Mouse (Mus musculus) heart, embryonic 16.5 days (tissue): Measurements from ENCODE around the gene Mtmr11. TPM values are rescaled to one million over a fixed set of nuclear protein-coding genes. Genes with fewer than 3 reads are reported as not detected.
"Not testable (repeated sequence)": the region's sequence is repeated elsewhere in the genome, so short reads cannot be mapped to it uniquely, and the experiment has no call there.

Experiments
- ATAC-seq: fragments of 200-750 bp; cut with Nextera tagmentation; replicated peaks from 2 replicates; pipeline ENCODE4 v1.8.0; 2017; ENCODE audit warnings: moderate number of reproducible peaks; ENCODE audit not compliant: insufficient read depth, low FRiP score; ENCODE audit errors: extremely low read depth
- H3K27ac ChIP-seq: fragments of 300-500 bp; sonication (generic); 2 replicates; pipeline ENCODE4 v1.5.1; 2014; ENCODE audit warnings: mild to moderate bottlenecking, low read length, control low read depth, moderate library complexity
- H3K27me3 ChIP-seq: fragments of 300-500 bp; sonication (generic); 2 replicates; pipeline ENCODE4 v1.6.1; 2014; ENCODE audit warnings: low read length, mixed read lengths; ENCODE audit not compliant: control insufficient read depth, insufficient read depth
- H3K36me3 ChIP-seq: fragments of 300-500 bp; sonication (generic); 2 replicates; pipeline ENCODE4 v1.6.1; 2014; ENCODE audit not compliant: control insufficient read depth, insufficient read depth
- H3K4me1 ChIP-seq: fragments of 300-500 bp; sonication (generic); 2 replicates; pipeline ENCODE4 v1.6.1; 2014; ENCODE audit warnings: low read length, mixed read lengths; ENCODE audit not compliant: control insufficient read depth, insufficient read depth
- H3K4me2 ChIP-seq: fragments of 300-500 bp; sonication (generic); 2 replicates; pipeline ENCODE4 v1.6.1; 2014; ENCODE audit warnings: low read depth, mild to moderate bottlenecking, control low read depth, low read length
- H3K4me3 ChIP-seq: fragments of 300-500 bp; sonication (generic); 2 replicates; pipeline ENCODE4 v1.5.1; 2014; ENCODE audit warnings: mild to moderate bottlenecking, control low read depth, low read length
- H3K9ac ChIP-seq: fragments of 300-500 bp; sonication (generic); 2 replicates; pipeline ENCODE4 v1.6.1; 2014; ENCODE audit warnings: low read length, control low read depth
- H3K9me3 ChIP-seq: fragments of 300-500 bp; sonication (generic); replicated peaks from 2 replicates; pipeline ENCODE4 v1.6.1; 2016; ENCODE audit warnings: low read length; ENCODE audit not compliant: control insufficient read depth
- WGBS: fragments of 180-500 bp; shearing (Covaris S2); extraction: QIAGEN DNeasy Blood & Tissue Kit; methylation state at CpG from one replicate; pipeline ENCODE4 v1.1.7; 2014; 5-methylcytosine and 5-hydroxymethylcytosine counted together
- polyA plus RNA-seq: library from polyadenylated mRNA; unstranded; fragments of >200 nt; fragmentation: Nextera tagmentation; extraction: Ambion mirVana; gene quantifications from 2 replicates; pipeline ENCODE4 v1.2.1, GENCODE M21; 2015

Mtmr11 gene
- polyA plus RNA-seq, 1 experiment from 2014 or later = 9.4 TPM

GRCm38 (mm10) chr3:96168466-96169158, 6.8 kb downstream of the Mtmr11 start:
- Histone ChIP-seq H3K4me3 (no peak overlapping the region), H3K27ac (peak overlapping the region; percentile 38; the same call in 1 of the 2 replicates), H3K27me3 (no peaks in the 10 kb centered on the region), H3K4me1 (peaks cover 15% of the 10 kb centered on the region), H3K36me3 (no peaks in the 10 kb centered on the region), H3K9ac (no peak overlapping the region), H3K9me3 (no peaks in the 10 kb centered on the region), H3K4me2 (0 out of 2 replicates have a peak overlapping the region, but pooled peaks have one; percentile 10)
- ATAC-seq = no peak
- WGBS = 58% methylated on average over 12 of the region's 12 CpGs

- peaks cover 13% of the 10 kb centered on the region for H3K36me3 ChIP-seq
- H3K4me1 ChIP-seq = peaks cover 20% of the 10 kb centered on the region
- H3K9ac ChIP-seq = no peak overlapping the region
- WGBS = 80% methylated on average over 4 of the region's 4 CpGs
- H3K4me3 ChIP-seq = no peak overlapping the region
- no peaks in the 10 kb centered on the region for H3K9me3 ChIP-seq
- no peak overlapping the region for H3K27ac ChIP-seq
- no peak for ATAC-seq
- no peaks in the 10 kb centered on the region for H3K27me3 ChIP-seq
- H3K4me2 ChIP-seq = no peak overlapping the region
Measured at GRCm38 (mm10) chr3:96170276-96170675, 8.5 kb downstream of the Mtmr11 start.

GRCm38 (mm10) chr3:96170976-96171545, 9.3 kb downstream of the Mtmr11 start:
- peaks cover 20% of the 10 kb centered on the region for H3K4me1 ChIP-seq
- peak overlapping the region; percentile 84 for H3K9ac ChIP-seq
- WGBS = 46% methylated on average over 10 of the region's 10 CpGs

GRCm38 (mm10) chr3:96171583-96172196, 9.9 kb downstream of the Mtmr11 start:
- H3K9me3 ChIP-seq = no peaks in the 10 kb centered on the region
- peak overlapping the region; percentile 74 for H3K4me2 ChIP-seq
- H3K9ac ChIP-seq = peak overlapping the region; percentile 84
- H3K4me3 ChIP-seq = peak overlapping the region; percentile 77
- peaks cover 24% of the 10 kb centered on the region for H3K36me3 ChIP-seq
- 15% methylated on average over 18 of the region's 18 CpGs for WGBS
- peaks cover 20% of the 10 kb centered on the region for H3K4me1 ChIP-seq
- no peaks in the 10 kb centered on the region for H3K27me3 ChIP-seq
- H3K27ac ChIP-seq = peak overlapping the region; percentile 97
- no peak for ATAC-seq

More at GRCm38 (mm10) chr3:96170976-96171545, 9.3 kb downstream of the Mtmr11 start:
- H3K27me3 ChIP-seq = no peaks in the 10 kb centered on the region
- H3K4me3 ChIP-seq = peak overlapping the region; percentile 77
- H3K36me3 ChIP-seq = peaks cover 18% of the 10 kb centered on the region
- ATAC-seq = no peak
- no peaks in the 10 kb centered on the region for H3K9me3 ChIP-seq
- peak overlapping the region; percentile 97 for H3K27ac ChIP-seq
- peak overlapping the region; percentile 74 for H3K4me2 ChIP-seq

GRCm38 (mm10) chr3:96172197-96173178, 10.7 kb downstream of the Mtmr11 start, which contains the start of gene Sf3b4:
Gene Sf3b4 (plus strand): TSS chr3:96172332.
- under 1% methylated on average over 58 of the region's 58 CpGs for WGBS
- peak; percentile 87 for ATAC-seq
- peaks cover 20% of the 10 kb centered on the region for H3K4me1 ChIP-seq
- H3K9me3 ChIP-seq = no peaks in the 10 kb centered on the region
- peak within 1 kb of the TSS; percentile 77 for H3K4me3 ChIP-seq
- peak within 1 kb of the TSS; percentile 84 for H3K9ac ChIP-seq
- peak within 1 kb of the TSS; percentile 89 for H3K4me2 ChIP-seq
- no peaks in the 10 kb centered on the region for H3K27me3 ChIP-seq
- H3K36me3 ChIP-seq = peaks cover 26% of the 10 kb centered on the region
- peak within 1 kb of the TSS; percentile 97 for H3K27ac ChIP-seq

- peak overlapping the region; percentile 77 for H3K4me3 ChIP-seq
- H3K4me2 ChIP-seq = peak overlapping the region; percentile 89
- no peak overlapping the region for H3K27ac ChIP-seq
- no peaks in the 10 kb centered on the region for H3K9me3 ChIP-seq
- peak overlapping the region; percentile 84 for H3K9ac ChIP-seq
- peaks cover 20% of the 10 kb centered on the region for H3K4me1 ChIP-seq
- H3K36me3 ChIP-seq = peaks cover 32% of the 10 kb centered on the region
- no peaks in the 10 kb centered on the region for H3K27me3 ChIP-seq
- no peak for ATAC-seq
- WGBS = 39% methylated on average over 7 of the region's 7 CpGs
Measured at GRCm38 (mm10) chr3:96173185-96173584, 11.4 kb downstream of the Mtmr11 start.

GRCm38 (mm10) chr3:96174042-96174441, 12.2 kb downstream of the Mtmr11 start:
- WGBS = 75% methylated on average over 4 of the region's 4 CpGs
- not testable (repeated sequence) for H3K27me3 ChIP-seq, H3K4me2 ChIP-seq, H3K27ac ChIP-seq, ATAC-seq, H3K4me3 ChIP-seq, H3K9ac ChIP-seq, H3K9me3 ChIP-seq
- peaks cover 20% of the 10 kb centered on the region for H3K4me1 ChIP-seq
- H3K36me3 ChIP-seq = peaks cover 38% of the 10 kb centered on the region

GRCm38 (mm10) chr3:96175251-96175650, 13.4 kb downstream of the Mtmr11 start:
- Histone ChIP-seq H3K36me3 (peaks cover 39% of the 10 kb centered on the region), H3K27ac (no peak overlapping the region), H3K4me2 (no peak overlapping the region), H3K4me3 (no peak overlapping the region), H3K27me3 (no peaks in the 10 kb centered on the region), H3K9ac (no peak overlapping the region), H3K9me3 (no peaks in the 10 kb centered on the region), H3K4me1 (peaks cover 21% of the 10 kb centered on the region)
- no peak for ATAC-seq
- WGBS = 90% methylated on average over 6 of the region's 6 CpGs
